Mouse (Mus musculus) bone marrow macrophage, adult 2 months (primary cell): ENCODE measurements at regions not wholly inside any gene's neighbourhood (a gene's known extent, or its start where the extent isn't known, plus 50 kb on each side); places are given as distances from the start of the nearest gene placed in this dataset.

ENCODE experiments used
- H3K27ac ChIP-seq: 2 replicates; pipeline ENCODE4 v1.5.1; 2012; ENCODE audit warnings: low read depth, low read length; ENCODE audit not compliant: insufficient read depth
- H3K4me1 ChIP-seq: 2 replicates; pipeline ENCODE4 v1.6.1; 2012; ENCODE audit warnings: low read length; ENCODE audit not compliant: control insufficient read depth, insufficient read depth
- H3K4me3 ChIP-seq: 2 replicates; pipeline ENCODE4 v1.5.1; 2012; ENCODE audit warnings: mild to moderate bottlenecking, low read length, moderate library complexity; ENCODE audit not compliant: insufficient read depth
- CTCF ChIP-seq: IDR thresholded peaks from 2 replicates; pipeline ENCODE4 v1.5.1; 2012; ENCODE audit warnings: low read depth, mild to moderate bottlenecking, low read length, moderate library complexity
- POLR2A ChIP-seq: IDR thresholded peaks from 2 replicates; pipeline ENCODE4 v1.6.1; 2012; ENCODE audit warnings: mild to moderate bottlenecking, low read depth, low read length, borderline replicate concordance

GRCm38 (mm10) chr15:97507176-97507575 is 198.4 kb downstream of the Rpap3 start:
- Histone ChIP-seq H3K4me1 (no peaks in the 10 kb centered on the region), H3K27ac (no peak overlapping the region), H3K4me3 (no peak overlapping the region)
- TF ChIP-seq CTCF (no peak), POLR2A (no peak)

DNA sequence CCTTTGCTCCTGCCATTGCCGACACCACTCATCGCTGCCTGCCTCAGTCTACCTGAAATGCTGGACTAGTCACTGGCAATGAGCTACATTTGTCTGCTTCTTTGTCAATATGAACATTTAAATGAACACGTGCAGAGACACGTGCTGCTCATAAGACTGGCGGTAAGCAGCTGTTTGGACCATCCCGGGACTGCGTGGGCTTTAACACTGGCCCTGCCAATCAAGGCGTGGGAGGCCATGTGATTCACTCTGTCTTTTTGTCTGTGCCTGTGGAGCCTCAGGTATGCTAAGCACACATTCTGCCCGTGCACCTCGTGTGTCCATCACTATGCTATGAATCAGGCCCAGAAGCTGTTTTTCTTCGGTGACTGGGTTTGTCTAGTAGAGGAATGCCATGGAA is 199.9 kb downstream of the Rpap3 start:
- Histone ChIP-seq H3K27ac (no peak overlapping the region), H3K4me3 (no peak overlapping the region), H3K4me1 (no peaks in the 10 kb centered on the region)
- no peak for TF ChIP-seq POLR2A
- no peak for TF ChIP-seq CTCF

- Histone ChIP-seq H3K4me3 (no peak overlapping the region), H3K27ac (no peak overlapping the region), H3K4me1 (no peaks in the 10 kb centered on the region)
- TF ChIP-seq CTCF (no peak), POLR2A (no peak)
These were observed 201.3 kb downstream of the Rpap3 start for GRCm38 (mm10) chr15:97504325-97504724.

DNA sequence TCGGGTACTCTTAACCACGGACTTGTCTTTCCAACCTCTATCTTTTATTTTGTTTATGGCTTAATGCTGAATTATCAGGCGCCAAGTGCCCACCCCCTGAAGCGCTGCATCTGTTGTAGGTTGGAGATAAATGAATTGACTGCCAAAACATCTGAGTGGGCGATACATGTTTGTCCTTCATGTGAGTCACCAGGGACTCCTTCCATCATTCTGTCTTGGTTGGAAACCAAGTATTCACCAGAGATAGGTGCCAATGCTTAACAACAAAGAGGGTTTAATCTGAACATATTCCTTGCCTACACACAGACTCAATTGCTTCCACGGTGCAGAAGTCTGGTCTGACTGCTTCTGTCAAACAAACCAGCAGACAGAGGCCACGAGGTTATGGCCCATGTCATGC is 203.6 kb downstream of the Rpap3 start:
- Histone ChIP-seq H3K4me1 (no peaks in the 10 kb centered on the region), H3K27ac (no peak overlapping the region), H3K4me3 (no peak overlapping the region)
- TF ChIP-seq CTCF (no peak), POLR2A (no peak)

DNA sequence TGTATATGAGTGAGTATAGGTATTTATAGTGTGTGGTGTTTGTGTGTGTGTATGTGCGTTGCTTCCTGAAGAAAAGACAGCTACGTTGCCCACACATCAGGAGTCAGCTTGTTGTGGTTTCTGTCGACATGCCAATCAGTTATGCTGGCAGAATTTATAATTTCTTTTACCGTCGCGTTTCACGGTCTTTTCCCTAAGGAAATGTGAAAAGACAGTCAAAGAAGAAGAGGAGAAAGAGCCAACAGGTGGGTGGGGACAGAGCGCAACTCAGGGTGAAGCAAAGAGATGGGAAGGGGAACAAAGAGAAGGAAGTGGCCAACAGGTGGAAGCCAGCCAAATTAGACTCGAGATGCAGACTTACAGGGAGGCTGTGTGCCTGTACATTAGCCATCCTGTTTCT is 204.2 kb downstream of the Rpap3 start:
- no peak for TF ChIP-seq CTCF
- no peak for TF ChIP-seq POLR2A
- H3K27ac ChIP-seq, result no peak overlapping the region
- H3K4me1 ChIP-seq, result no peaks in the 10 kb centered on the region
- H3K4me3 ChIP-seq, result no peak overlapping the region

- no peak overlapping the region for H3K27ac ChIP-seq
These were observed 205.7 kb downstream of the Rpap3 start for GRCm38 (mm10) chr15:97499821-97500385.

DNA sequence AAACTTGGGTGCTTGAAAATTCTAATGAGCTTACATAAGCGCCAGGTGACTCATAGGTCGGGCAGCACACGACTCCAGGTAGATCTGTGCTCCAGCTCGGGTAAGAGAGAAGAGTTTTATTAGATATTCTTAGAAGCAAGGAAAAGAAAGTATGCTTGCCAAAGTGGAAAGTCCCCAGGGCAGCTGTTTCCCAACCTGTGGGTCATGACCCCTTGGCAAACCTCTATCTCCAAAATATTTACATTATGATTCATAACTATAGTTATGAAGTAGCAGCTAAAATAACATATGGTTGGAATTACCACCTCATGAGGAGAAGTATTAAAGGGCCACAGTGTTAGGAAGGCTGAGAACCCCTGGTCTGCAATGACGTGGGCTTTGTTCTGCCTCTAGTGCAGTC is 206.4 kb downstream of the Rpap3 start:
- no peak overlapping the region for H3K27ac ChIP-seq
- no peak overlapping the region for H3K4me3 ChIP-seq
- TF ChIP-seq POLR2A, result no peak
- no peak for TF ChIP-seq CTCF
- H3K4me1 ChIP-seq, result no peaks in the 10 kb centered on the region

More at GRCm38 (mm10) chr15:97499821-97500385, 205.7 kb downstream of the Rpap3 start:
- Histone ChIP-seq H3K4me1 (no peaks in the 10 kb centered on the region), H3K4me3 (no peak overlapping the region)
- TF ChIP-seq CTCF (no peak), POLR2A (no peak)

- no peaks in the 10 kb centered on the region for H3K4me1 ChIP-seq
- H3K27ac ChIP-seq, result no peak overlapping the region
- no peak for TF ChIP-seq POLR2A
- no peak for TF ChIP-seq CTCF
- H3K4me3 ChIP-seq, result no peak overlapping the region
These were observed 207.2 kb downstream of the Rpap3 start for GRCm38 (mm10) chr15:97498375-97498774.

GRCm38 (mm10) chr15:97496026-97496425 is 209.6 kb downstream of the Rpap3 start:
- Histone ChIP-seq H3K27ac (no peak overlapping the region), H3K4me1 (no peaks in the 10 kb centered on the region), H3K4me3 (no peak overlapping the region)
- TF ChIP-seq POLR2A, result no peak
- TF ChIP-seq CTCF, result no peak

DNA sequence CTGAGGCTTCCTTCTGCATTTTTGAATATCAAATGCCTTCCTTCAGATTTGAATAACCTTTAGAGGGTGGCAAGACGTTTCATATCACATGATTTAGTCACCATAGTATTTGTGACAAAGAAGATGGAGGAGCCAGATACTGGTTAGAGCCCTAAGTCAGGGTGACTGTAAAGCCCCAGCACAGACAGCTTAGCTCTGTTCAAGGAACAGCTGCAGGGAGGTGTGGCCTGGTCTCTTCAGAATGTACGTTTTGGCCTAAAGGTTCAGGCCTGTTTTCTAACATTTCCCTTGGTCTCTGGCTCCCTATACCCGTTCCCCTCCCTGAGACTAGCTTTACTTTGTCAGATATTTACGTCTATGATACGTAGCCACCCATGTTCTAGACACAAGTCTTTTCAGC is 212.3 kb downstream of the Rpap3 start:
- no peak overlapping the region for H3K27ac ChIP-seq
- H3K4me1 ChIP-seq, result no peaks in the 10 kb centered on the region
- TF ChIP-seq POLR2A, result no peak
- no peak for TF ChIP-seq CTCF
- no peak overlapping the region for H3K4me3 ChIP-seq

DNA sequence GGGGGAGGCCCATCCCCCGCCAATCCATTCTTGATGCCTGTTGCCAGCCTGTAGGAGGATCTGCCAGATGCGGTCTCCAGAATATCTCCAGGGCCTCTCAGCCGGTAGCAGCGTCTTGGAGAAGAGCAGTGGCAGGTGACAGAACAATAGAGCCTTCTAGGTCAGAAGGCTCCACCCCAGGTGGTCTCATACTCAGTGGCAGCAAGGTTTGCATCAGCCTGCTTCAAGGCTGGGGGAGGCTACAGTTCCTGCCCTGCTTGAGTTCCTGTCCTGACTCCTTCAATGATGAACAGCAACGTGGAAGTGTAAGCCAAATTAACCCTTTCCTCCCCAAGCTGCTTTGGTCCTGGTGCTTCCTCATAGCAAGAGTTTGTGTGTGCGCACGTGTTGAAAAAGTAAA is 213.8 kb downstream of the Rpap3 start:
- Histone ChIP-seq H3K4me1 (no peaks in the 10 kb centered on the region), H3K27ac (no peak overlapping the region)

GRCm38 (mm10) chr15:97487425-97487824 is 218.2 kb downstream of the Rpap3 start:
- Histone ChIP-seq H3K27ac (no peak overlapping the region), H3K4me3 (no peak overlapping the region), H3K4me1 (no peaks in the 10 kb centered on the region)
- TF ChIP-seq POLR2A (no peak), CTCF (no peak)

More for the DNA sequence above, 213.8 kb downstream of the Rpap3 start:
- no peak overlapping the region for H3K4me3 ChIP-seq
- TF ChIP-seq CTCF, result no peak
- TF ChIP-seq POLR2A, result no peak
